Mouse (Mus musculus): ENCODE data around the gene Elavl3. TPM values are rescaled to one million over a fixed set of nuclear protein-coding genes. Genes with fewer than 3 reads are reported as not detected.

Elavl3 gene
- polyA plus RNA-seq, 1 experiment: 0.06 TPM

DNA sequence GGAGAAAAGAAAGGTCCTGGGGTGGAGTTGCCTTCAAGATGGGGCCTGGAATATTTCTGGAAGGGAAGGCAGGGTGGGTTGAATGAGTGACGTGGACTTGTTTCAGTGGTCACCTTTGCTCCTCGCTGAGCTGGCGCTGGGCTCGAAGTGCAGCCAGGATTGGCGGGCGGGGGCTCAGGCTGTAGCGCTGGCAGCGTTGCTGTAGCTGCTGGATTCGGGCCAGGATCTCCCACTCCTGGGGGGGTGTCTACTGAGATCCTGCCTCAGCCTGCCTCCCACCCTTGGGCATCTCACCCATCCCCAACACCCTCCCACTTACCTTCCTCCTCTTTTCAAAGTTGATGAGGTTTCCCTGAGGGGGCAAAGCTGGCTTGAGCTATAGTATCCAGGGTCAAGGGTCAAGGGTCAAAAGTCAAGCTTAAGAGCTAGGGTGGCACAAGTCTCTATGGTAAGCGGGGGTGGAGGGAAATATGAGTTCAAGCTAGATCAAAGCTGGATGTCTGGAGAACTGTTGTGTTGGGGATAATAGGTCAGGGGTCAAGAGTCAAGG is 75.1 kb downstream of the Elavl3 start:
- Histone ChIP-seq H3K27me3 (ENCODE audit: control insufficient read depth, insufficient read depth, insufficient read length) (no peaks in the 10 kb centered on the region), H3K4me2 (ENCODE audit: low read depth) (no peak overlapping the region), H3K79me2 (ENCODE audit: control insufficient read depth, insufficient read depth) (no peaks in the 10 kb centered on the region), H3ac (ENCODE audit: control insufficient read depth, insufficient read length) (no peak overlapping the region), H3K36me3 (ENCODE audit: control insufficient read depth, insufficient read depth) (peaks cover 3% of the 10 kb centered on the region), H3K4me3 (no peak overlapping the region)
- no peak for TF ChIP-seq MYOD1 (IDR thresholded peaks at IDR 0.05; ENCODE audit: control insufficient read depth in 1 of 3, insufficient read length in 2 of 3, low read depth in 2 of 3)
- no peak for TF ChIP-seq MYOG (IDR thresholded peaks at IDR 0.05; ENCODE audit: control insufficient read depth in 1 of 3, insufficient read depth in 1 of 3, insufficient read length in 2 of 3, low read depth in 2 of 3)
- TF ChIP-seq POLR2A (IDR thresholded peaks at IDR 0.05; ENCODE audit: insufficient read length, low read depth): no peak
- no peak for TF ChIP-seq CEBPB (IDR thresholded peaks at IDR 0.05; ENCODE audit: insufficient read depth, poor library complexity, severe bottlenecking)
- TF ChIP-seq POLR2AphosphoS2 (IDR thresholded peaks at IDR 0.05; ENCODE audit: insufficient read length, low read depth): no peak
- no peak for TF ChIP-seq TCF3 (IDR thresholded peaks at IDR 0.05; ENCODE audit: insufficient read length, low read depth)
- no peak for TF ChIP-seq SRF (IDR thresholded peaks at IDR 0.05; ENCODE audit: control insufficient read depth, insufficient read length, low read depth)
- no peak for TF ChIP-seq MAX (IDR thresholded peaks at IDR 0.05; ENCODE audit: low read depth)
- no peak for TF ChIP-seq TCF12 (IDR thresholded peaks at IDR 0.05; ENCODE audit: insufficient read depth, poor library complexity, severe bottlenecking)
- TF ChIP-seq USF1 (IDR thresholded peaks at IDR 0.05; ENCODE audit: low read depth): no peak
- no peak for TF ChIP-seq E2F4 (IDR thresholded peaks at IDR 0.05; ENCODE audit: insufficient read depth)
- TF ChIP-seq REST (IDR thresholded peaks at IDR 0.05; ENCODE audit: insufficient read depth, insufficient read length): no peak

DNA sequence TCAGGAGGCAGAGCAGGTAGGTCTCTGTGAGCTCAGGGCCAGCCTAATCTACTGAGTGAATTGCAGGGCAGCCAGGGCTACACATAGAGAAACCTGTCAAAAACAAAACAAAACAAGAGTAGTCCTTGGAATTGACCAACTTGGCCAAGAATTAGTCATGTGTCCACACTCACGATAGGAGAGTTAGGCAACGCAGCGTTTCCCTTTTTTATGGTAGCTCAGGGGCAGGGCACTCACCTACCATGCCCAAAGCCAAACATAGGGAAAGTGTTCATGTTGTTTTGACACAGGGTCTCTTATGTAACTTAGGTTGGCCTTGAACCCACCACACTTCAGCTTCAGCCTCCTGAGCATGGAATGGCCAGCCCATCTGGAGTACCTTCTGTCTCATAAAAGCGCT is 82.5 kb downstream of the Elavl3 start:
- Histone ChIP-seq H3K4me3 (no peak overlapping the region), H3ac (ENCODE audit: control insufficient read depth, insufficient read length) (no peak overlapping the region), H3K79me2 (ENCODE audit: control insufficient read depth, insufficient read depth) (no peaks in the 10 kb centered on the region), H3K27me3 (ENCODE audit: control insufficient read depth, insufficient read depth, insufficient read length) (no peaks in the 10 kb centered on the region), H3K4me2 (ENCODE audit: low read depth) (no peak overlapping the region), H3K36me3 (ENCODE audit: control insufficient read depth, insufficient read depth) (peaks cover 3% of the 10 kb centered on the region)
- no peak for TF ChIP-seq USF1 (IDR thresholded peaks at IDR 0.05; ENCODE audit: low read depth)
- no peak for TF ChIP-seq REST (IDR thresholded peaks at IDR 0.05; ENCODE audit: insufficient read depth, insufficient read length)
- no peak for TF ChIP-seq SRF (IDR thresholded peaks at IDR 0.05; ENCODE audit: control insufficient read depth, insufficient read length, low read depth)
- no peak for TF ChIP-seq TCF12 (IDR thresholded peaks at IDR 0.05; ENCODE audit: insufficient read depth, poor library complexity, severe bottlenecking)
- no peak for TF ChIP-seq POLR2A (IDR thresholded peaks at IDR 0.05; ENCODE audit: insufficient read length, low read depth)
- TF ChIP-seq MAX (IDR thresholded peaks at IDR 0.05; ENCODE audit: low read depth): no peak
- no peak for TF ChIP-seq MYOG (IDR thresholded peaks at IDR 0.05; ENCODE audit: control insufficient read depth in 1 of 3, insufficient read depth in 1 of 3, insufficient read length in 2 of 3, low read depth in 2 of 3)

DNA sequence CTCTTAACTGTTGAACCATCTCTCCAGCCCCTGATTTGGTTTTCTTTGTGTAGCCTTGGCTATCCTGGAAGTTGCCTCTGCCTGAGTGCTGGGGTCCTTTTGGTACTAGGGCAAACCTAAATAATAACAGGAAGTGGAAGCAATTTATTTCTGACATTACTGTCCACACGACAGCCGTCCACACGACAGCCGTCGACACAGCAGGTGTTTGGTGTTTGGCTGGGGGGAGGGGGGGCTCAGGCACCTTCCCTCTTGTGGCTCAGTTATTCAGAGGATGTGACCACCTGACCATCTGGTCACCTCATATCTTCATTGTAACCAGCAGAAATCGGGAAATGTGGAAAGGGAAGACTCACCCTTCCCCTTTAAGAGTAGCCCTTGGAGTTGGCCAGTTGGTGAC is 82.9 kb downstream of the Elavl3 start:
- Histone ChIP-seq H3K27me3 (ENCODE audit: control insufficient read depth, insufficient read depth, insufficient read length) (no peaks in the 10 kb centered on the region), H3K79me2 (ENCODE audit: control insufficient read depth, insufficient read depth) (no peaks in the 10 kb centered on the region), H3ac (ENCODE audit: control insufficient read depth, insufficient read length) (no peak overlapping the region), H3K36me3 (ENCODE audit: control insufficient read depth, insufficient read depth) (peaks cover 3% of the 10 kb centered on the region), H3K4me3 (no peak overlapping the region), H3K4me2 (ENCODE audit: low read depth) (no peak overlapping the region)
- no peak for TF ChIP-seq POLR2AphosphoS2 (IDR thresholded peaks at IDR 0.05; ENCODE audit: insufficient read length, low read depth)
- TF ChIP-seq TCF3 (IDR thresholded peaks at IDR 0.05; ENCODE audit: insufficient read length, low read depth): peak; percentile 49
- TF ChIP-seq SRF (IDR thresholded peaks at IDR 0.05; ENCODE audit: control insufficient read depth, insufficient read length, low read depth): no peak
- TF ChIP-seq E2F4 (IDR thresholded peaks at IDR 0.05; ENCODE audit: insufficient read depth): no peak
- TF ChIP-seq CEBPB (IDR thresholded peaks at IDR 0.05; ENCODE audit: insufficient read depth, poor library complexity, severe bottlenecking): no peak
- no peak for TF ChIP-seq POLR2A (IDR thresholded peaks at IDR 0.05; ENCODE audit: insufficient read length, low read depth)
- peak in 2 of 3 experiments; percentile 51 to 81 for TF ChIP-seq MYOD1 (IDR thresholded peaks at IDR 0.05; ENCODE audit: control insufficient read depth in 1 of 3, insufficient read length in 2 of 3, low read depth in 2 of 3)
- TF ChIP-seq MAX (IDR thresholded peaks at IDR 0.05; ENCODE audit: low read depth): no peak
- no peak for TF ChIP-seq USF1 (IDR thresholded peaks at IDR 0.05; ENCODE audit: low read depth)
- TF ChIP-seq TCF12 (IDR thresholded peaks at IDR 0.05; ENCODE audit: insufficient read depth, poor library complexity, severe bottlenecking): peak; percentile 42
- TF ChIP-seq MYOG (IDR thresholded peaks at IDR 0.05; ENCODE audit: control insufficient read depth in 1 of 3, insufficient read depth in 1 of 3, insufficient read length in 2 of 3, low read depth in 2 of 3): peak in 2 of 3 experiments; percentile 57 to 82
- TF ChIP-seq REST (IDR thresholded peaks at IDR 0.05; ENCODE audit: insufficient read depth, insufficient read length): no peak

Other genes with a start within 250 kb of the Elavl3 start
- not detected for gene Angptl8, start 216.5 kb downstream of the Elavl3 start, polyA plus RNA-seq (2012; fragmentation: generic; extraction: Trizol)
- 20.3 TPM for gene Dock6, start 199.4 kb downstream of the Elavl3 start, polyA plus RNA-seq (2012; fragmentation: generic; extraction: Trizol)
- gene Rab3d, start 133.8 kb downstream of the Elavl3 start, polyA plus RNA-seq (2012; fragmentation: generic; extraction: Trizol): 24.1 TPM
- gene Ccdc159, start 124.6 kb downstream of the Elavl3 start, polyA plus RNA-seq (2012; fragmentation: generic; extraction: Trizol): 2.5 TPM
- gene Tmem205, start 124.5 kb downstream of the Elavl3 start, polyA plus RNA-seq (2012; fragmentation: generic; extraction: Trizol): 55.1 TPM
- gene Plppr2, start 115.0 kb downstream of the Elavl3 start, polyA plus RNA-seq (2012; fragmentation: generic; extraction: Trizol): 21.5 TPM
- 8.9 TPM for gene Swsap1, start 96.3 kb downstream of the Elavl3 start, polyA plus RNA-seq (2012; fragmentation: generic; extraction: Trizol)
- gene Epor, start 88.5 kb downstream of the Elavl3 start, polyA plus RNA-seq (2012; fragmentation: generic; extraction: Trizol): 3.2 TPM
- 11.2 TPM for gene Rgl3, start 62.6 kb downstream of the Elavl3 start, polyA plus RNA-seq (2012; fragmentation: generic; extraction: Trizol)
- gene Ccdc151, start 49.4 kb downstream of the Elavl3 start, polyA plus RNA-seq (2012; fragmentation: generic; extraction: Trizol): 0.13 TPM
- 127 TPM for gene Prkcsh, start 49.2 kb downstream of the Elavl3 start, polyA plus RNA-seq (2012; fragmentation: generic; extraction: Trizol)
- gene Gm49318, start 19.2 kb upstream of the Elavl3 start, polyA plus RNA-seq (2012; fragmentation: generic; extraction: Trizol): not detected
- gene Zfp653, start 19.4 kb upstream of the Elavl3 start, polyA plus RNA-seq (2012; fragmentation: generic; extraction: Trizol): 8.3 TPM
- 37.0 TPM for gene Ecsit, start 33.4 kb upstream of the Elavl3 start, polyA plus RNA-seq (2012; fragmentation: generic; extraction: Trizol)
- 7.1 TPM for gene Cnn1, start 47.2 kb upstream of the Elavl3 start, polyA plus RNA-seq (2012; fragmentation: generic; extraction: Trizol)
- gene Elof1, start 65.1 kb upstream of the Elavl3 start, polyA plus RNA-seq (2012; fragmentation: generic; extraction: Trizol): 95.3 TPM
- gene Acp5, start 83.7 kb upstream of the Elavl3 start, polyA plus RNA-seq (2012; fragmentation: generic; extraction: Trizol): 0.16 TPM
- 48.5 TPM for gene Pigyl, start 104.8 kb upstream of the Elavl3 start, polyA plus RNA-seq (2012; fragmentation: generic; extraction: Trizol)
- gene Zfp872, start 136.1 kb upstream of the Elavl3 start, polyA plus RNA-seq (2012; fragmentation: generic; extraction: Trizol): not detected
- 4.3 TPM for gene Zfp809, start 173.7 kb upstream of the Elavl3 start, polyA plus RNA-seq (2012; fragmentation: generic; extraction: Trizol)
- gene Zfp599, start 207.9 kb upstream of the Elavl3 start, polyA plus RNA-seq (2012; fragmentation: generic; extraction: Trizol): 0.53 TPM

All from myocyte (in vitro differentiated cells).